Mouse (Mus musculus): Measurements from ENCODE around the gene Tra2b.
"Not testable (repeated sequence)": the region's sequence is repeated elsewhere in the genome, so short reads cannot be mapped to it uniquely, and the experiment has no call there.

The Tra2b gene

GRCm38 (mm10) chr16:22252255-22252654 is 13.6 kb downstream of the Tra2b start:
- in situ Hi-C loops (cut with MboI; ENCODE audit: unreplicated experiment in 2 of 2), result loop anchor here (25.0 kb wide), 2 partner anchors 240 to 1540 kb away; partner anchors contain the start of genes Senp2 (in 2 of the 2), Clcn2 (in 1 of the 2) and Polr2h (in 1 of the 2)

DNA sequence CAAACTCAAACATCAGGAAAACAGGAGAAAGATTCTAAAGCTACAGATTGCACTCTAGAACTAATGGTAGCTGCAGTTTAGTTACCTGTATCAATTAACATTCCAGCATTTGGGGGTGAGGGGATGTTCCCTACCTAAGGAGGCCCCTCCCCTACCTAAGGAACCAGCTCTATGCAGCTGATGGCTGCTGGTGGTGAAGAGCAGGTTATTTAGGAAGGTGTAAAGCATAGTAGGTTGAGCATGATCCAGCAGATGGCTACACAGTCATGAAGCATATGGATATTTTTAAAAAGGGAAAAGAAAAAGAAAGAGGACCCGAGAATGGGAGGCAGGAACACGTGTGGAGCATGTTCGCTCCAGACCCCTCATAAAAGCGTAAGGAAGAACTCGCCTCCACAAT is 15.5 kb downstream of the Tra2b start:
- in situ Hi-C loops (cut with MboI; ENCODE audit: unreplicated experiment in 2 of 2), result loop anchor here (25.0 kb wide), 2 partner anchors 238 to 1538 kb away; partner anchors contain the start of genes Senp2 (in 2 of the 2), Clcn2 (in 1 of the 2) and Polr2h (in 1 of the 2)

GRCm38 (mm10) chr16:22249754-22250153 is 16.1 kb downstream of the Tra2b start:
- in situ Hi-C loops (cut with MboI; ENCODE audit: unreplicated experiment in 2 of 2), result loop anchor here (25.0 kb wide), 2 partner anchors 237 to 1537 kb away; partner anchors contain the start of genes Senp2 (in 2 of the 2), Clcn2 (in 1 of the 2) and Polr2h (in 1 of the 2)

GRCm38 (mm10) chr16:22242239-22242866 is 23.5 kb downstream of the Tra2b start:
- in situ Hi-C loops (cut with MboI; ENCODE audit: unreplicated experiment in 2 of 2), result no loop called here

DNA sequence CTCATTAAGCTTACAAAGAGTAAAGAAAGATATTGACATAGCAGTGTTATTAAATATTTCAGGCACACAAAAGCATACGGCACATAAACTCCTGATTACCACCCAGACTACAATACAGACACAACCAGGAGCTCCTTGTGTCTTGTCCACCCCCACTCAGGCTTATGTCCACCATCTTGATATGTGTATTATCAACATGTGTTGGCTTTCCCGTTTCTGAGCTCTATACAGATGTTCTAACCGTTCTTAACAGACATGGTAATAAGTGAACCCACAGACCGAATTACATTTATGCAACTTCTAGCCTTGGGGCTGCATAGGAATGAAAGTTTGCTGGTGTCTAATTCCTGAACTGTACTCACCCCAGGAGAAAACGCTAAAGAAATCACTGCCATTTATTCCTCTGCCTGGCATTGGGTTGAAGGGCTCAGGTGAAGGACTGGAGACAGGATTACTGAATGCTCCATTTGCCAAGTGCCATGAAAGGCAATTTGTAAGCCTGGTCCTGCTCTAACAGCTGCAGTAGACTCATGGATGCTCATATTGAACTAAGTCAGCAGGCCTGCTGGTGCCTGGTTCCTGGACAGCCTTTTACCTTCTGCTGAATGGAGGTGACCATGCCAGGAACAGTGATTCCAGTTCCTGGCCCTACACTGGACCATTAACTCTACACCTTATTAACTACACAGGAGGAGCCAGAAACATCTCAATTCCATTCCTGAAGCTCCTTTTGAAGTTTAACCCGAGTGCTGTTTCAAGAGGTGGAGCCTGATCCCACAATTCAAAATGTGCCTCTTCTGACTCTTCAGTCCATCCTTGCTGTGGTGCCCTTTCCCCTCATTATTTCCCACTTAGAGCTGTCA is 24.2 kb downstream of the Tra2b start:
- in situ Hi-C loops (cut with MboI; ENCODE audit: unreplicated experiment in 2 of 2), result no loop called here

- in situ Hi-C loops (cut with MboI; ENCODE audit: unreplicated experiment in 2 of 2), result no loop called here
These were observed 24.9 kb downstream of the Tra2b start for GRCm38 (mm10) chr16:22240856-22241255.

DNA sequence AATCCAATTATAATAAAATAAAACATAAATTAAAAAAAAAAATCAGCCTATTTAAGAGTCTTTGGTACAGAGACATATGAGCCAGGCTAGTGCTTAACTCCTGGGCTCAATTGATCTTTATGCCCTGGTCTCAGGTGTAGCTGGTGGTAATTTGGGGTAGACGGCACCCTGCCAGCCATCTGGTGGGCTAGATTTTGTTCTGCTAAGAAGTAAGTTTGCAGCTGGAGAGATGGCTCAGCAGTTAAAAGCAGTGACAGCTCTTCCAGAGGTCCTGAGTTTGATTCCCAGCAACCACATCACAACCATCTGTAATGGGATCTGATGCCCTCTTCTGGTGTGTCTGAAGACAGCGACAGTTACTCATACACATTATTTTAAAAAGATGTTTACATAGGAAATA is 25.8 kb downstream of the Tra2b start:
- in situ Hi-C loops (cut with MboI; ENCODE audit: unreplicated experiment in 2 of 2), result no loop called here

DNA sequence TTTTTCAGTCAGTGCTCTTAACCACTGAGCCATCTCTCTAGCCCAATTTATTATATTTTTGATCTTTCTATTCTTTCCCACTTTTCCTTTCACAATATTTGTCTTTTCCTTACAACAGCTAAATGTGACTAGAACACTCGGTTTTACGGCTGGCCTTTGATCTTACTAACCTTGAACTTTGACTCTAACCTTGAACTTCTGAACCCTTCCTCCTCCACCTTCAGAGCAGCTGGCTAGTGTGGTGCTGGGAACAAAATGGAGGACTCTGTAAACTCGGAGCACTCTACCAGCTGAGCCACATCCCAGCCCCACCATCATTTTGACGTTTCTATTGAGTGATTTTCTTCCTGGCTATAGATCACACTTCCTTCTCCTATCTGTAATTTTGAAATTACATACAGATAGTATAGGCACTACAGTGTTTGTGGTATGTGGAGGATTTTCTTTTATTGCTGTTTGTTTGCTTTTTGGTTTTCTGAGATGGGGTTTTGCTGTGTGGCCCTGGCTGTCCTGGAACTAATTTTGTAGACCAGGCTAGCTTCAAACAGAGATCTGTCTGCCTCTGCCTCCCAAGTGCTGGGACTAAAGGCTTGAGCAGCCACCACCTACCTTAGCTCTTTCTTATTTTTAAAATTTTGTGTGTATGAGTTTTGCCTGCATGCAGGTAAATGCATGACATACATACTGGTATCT is 26.7 kb downstream of the Tra2b start:
- in situ Hi-C loops (cut with MboI; ENCODE audit: unreplicated experiment in 2 of 2), result no loop called here

DNA sequence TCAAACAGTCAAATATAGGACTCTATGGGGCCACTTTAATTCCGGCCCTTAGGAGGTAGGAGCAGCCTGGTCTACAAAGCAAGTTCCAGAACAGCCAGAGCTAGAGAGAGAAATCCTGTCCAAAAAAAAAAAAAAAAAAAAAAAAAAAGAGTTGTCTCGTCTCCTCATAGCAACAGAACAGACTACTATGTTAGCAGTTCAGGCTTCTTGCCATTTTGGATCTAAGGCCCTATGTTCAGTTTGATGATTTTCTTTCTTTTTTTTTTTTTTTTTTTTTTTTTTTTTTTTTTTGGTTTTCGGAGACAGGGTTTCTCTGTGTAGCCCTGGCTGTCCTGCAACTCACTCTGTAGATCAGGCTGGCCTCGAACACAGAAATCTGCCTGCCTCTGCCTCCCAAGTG is 27.4 kb downstream of the Tra2b start:
- in situ Hi-C loops (cut with MboI; ENCODE audit: unreplicated experiment in 2 of 2), result not testable (repeated sequence)

DNA sequence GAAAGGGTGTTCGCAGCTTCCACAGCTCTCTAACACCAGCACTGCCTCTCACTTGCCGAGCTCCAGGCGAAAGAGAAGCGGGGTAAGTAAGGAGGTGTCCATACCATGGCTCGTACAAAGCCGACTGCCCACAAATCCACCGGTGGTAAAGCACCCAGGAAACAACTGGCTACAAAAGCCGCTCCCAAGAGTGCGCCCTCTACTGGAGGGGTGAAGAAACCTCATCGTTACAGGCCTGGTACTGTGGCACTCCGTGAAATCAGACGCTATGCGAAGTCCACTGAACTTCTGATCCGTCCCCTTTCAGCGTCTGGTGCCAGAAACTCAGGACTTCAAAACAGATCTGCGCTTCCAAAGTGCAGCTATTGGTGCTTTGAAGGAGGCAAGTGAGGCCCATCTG is 29.0 kb downstream of the Tra2b start:
- in situ Hi-C loops (cut with MboI; ENCODE audit: unreplicated experiment in 2 of 2), result no loop called here

DNA sequence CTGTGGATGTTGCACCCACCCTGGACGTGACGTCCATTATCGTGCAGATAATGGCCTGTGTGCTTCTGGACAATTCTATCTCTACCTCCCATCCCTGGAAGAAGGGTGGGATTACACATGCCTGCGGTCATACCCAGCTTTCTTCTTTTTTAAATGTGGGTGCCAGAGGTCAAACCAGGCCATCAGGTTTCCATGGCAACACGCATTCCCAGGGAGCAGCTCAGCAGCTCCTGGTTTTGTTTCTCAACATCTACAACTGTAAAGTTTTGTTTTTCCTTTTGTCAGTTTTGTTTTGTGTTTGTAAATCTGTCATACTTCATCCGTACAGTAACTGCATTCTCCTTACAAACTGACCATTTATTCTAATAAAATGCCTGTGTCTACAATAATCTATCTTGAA is 31.3 kb downstream of the Tra2b start:
- in situ Hi-C loops (cut with MboI; ENCODE audit: unreplicated experiment in 2 of 2), result no loop called here

- in situ Hi-C loops (cut with MboI; ENCODE audit: unreplicated experiment in 2 of 2), result not testable (repeated sequence)
These were observed 35.5 kb downstream of the Tra2b start for GRCm38 (mm10) chr16:22230276-22230675.

GRCm38 (mm10) chr16:22203501-22203900 is 62.3 kb downstream of the Tra2b start:
- in situ Hi-C loops (cut with MboI; ENCODE audit: unreplicated experiment in 2 of 2), result no loop called here

GRCm38 (mm10) chr16:22201858-22202257 is 63.9 kb downstream of the Tra2b start:
- in situ Hi-C loops (cut with MboI; ENCODE audit: unreplicated experiment in 2 of 2), result no loop called here

- in situ Hi-C loops (cut with MboI; ENCODE audit: unreplicated experiment in 2 of 2), result no loop called here
These were observed 65.3 kb downstream of the Tra2b start for GRCm38 (mm10) chr16:22200476-22200875.

Measured in v-Abl transformed pro-B cells (cell line).